Mouse (Mus musculus) ES-E14 (cell line): ENCODE results near the gene Gm28551.

ENCODE experiments used
- CHD2 ChIP-seq: IDR thresholded peaks from 2 replicates; pipeline ENCODE4 v1.6.1; 2014; ENCODE audit warnings: mild to moderate bottlenecking, low read depth, low read length, inconsistent platforms
- ZC3H11A ChIP-seq: IDR thresholded peaks from 2 replicates; pipeline ENCODE4 v1.6.1; 2012; ENCODE audit warnings: low read depth, mild to moderate bottlenecking, inconsistent platforms, low read length, borderline replicate concordance

DNA sequence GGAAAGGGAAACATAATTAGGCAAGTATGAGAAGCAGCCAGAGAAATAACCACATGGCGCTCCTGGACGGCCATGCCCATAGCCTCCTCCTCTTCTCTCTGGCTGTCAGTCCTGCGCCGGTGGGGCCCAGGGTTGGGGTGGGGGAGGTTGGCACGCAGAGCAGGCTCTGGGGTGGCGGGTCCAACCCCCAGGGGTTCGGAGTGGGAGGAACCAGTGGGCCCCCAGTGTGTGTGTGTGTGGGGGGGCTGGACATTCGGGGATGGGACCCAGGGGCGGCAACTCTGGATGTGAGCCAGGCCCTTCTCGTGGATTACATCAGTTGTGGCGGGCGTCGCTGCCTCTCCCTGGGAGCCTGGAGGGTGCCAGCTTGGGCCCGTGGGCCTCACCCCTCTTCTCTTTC, 36.3 kb upstream of the Gm28551 start:
- no peak for TF ChIP-seq ZC3H11A
- TF ChIP-seq CHD2, result no peak
